Mouse (Mus musculus): ENCODE results near the gene Ermp1.

DNA sequence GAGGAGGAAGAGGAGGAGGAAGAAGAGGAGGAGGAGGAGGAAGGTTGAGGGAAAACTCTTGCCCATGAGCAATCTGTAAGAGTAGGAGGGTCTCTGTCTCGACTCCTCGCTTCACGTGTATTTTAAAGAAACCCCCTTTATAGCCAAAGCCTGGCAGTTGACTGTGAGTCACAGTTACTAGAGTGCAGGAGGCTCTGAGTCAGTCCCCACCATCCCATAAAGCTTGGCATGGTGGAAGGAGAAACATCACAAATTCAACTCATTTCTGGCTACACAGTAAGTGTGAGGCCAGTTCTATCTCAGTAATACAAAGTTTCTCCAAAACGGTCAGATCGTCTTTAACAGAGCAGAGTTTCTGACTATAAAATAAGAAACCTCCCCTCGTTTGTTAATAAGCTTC lies 22.0 kb upstream of the Ermp1 start:
- no peak for TF ChIP-seq TAL1 (IDR thresholded peaks at IDR 0.05; ENCODE audit: low read length)
- no peak for TF ChIP-seq GATA1 (IDR thresholded peaks at IDR 0.05; ENCODE audit: low read length)

All from erythroblast, embryonic 14.5 days (primary cell).